Mouse (Mus musculus) mouse embryonic stem cell (cell line): ENCODE data around the gene Lifr.

Experiments used
- in situ Hi-C, 2 experiments: fragments of 300-500 bp; cut with MboI; formaldehyde crosslinking; loops; 1 replicate in 1 of 2; 3 replicates in 1 of 2; pipeline ENCODE4 v1.14.3; 2019 to 2020; ENCODE audit warnings: low sequenced_read_pairs in 2 of 2, low pct_unique_long_range_greater_than_20kb in 1 of 2, mixed read lengths in 1 of 2; ENCODE audit not compliant: unreplicated experiment in 1 of 2

Gene Lifr

DNA sequence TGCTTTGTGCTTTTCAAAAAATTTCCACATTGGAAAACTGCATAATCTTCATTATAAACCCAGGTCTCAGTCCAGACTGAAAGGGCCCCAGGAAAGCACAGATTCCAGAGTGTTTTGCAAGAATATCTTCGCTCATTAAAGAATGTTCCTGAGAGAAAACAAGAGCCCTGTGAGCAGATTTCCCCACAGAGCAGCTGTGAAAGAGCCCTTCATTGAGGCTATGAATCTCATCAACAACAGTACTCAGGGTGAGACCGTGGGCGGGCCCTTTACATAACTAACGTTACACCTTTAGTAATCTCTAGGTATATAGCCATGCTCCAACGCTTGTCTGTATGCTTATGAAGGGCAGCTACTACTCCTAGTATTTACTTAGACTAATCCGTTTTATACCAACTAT is 27.5 kb downstream of the Lifr start:
- in situ Hi-C loops = no loop called here

DNA sequence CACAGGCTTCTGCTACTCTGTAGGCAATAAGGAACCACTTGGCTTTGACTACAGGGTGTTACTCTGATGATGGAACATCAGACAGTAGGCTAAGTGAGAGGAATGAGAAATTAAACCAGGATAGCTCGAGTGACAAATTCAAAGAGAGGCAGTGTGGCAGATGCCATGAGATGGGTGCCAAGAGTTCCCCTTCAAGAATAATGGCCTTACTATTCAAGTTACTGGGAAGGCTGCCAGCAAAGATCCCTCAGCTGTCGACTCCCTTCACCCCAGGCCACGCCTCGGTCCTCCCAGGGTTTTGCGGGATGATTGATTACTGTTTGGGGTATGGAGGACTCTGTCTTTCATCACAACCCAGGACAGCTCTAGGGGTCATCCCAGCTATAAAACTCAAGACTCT is 28.4 kb downstream of the Lifr start:
- in situ Hi-C loops = no loop called here

DNA sequence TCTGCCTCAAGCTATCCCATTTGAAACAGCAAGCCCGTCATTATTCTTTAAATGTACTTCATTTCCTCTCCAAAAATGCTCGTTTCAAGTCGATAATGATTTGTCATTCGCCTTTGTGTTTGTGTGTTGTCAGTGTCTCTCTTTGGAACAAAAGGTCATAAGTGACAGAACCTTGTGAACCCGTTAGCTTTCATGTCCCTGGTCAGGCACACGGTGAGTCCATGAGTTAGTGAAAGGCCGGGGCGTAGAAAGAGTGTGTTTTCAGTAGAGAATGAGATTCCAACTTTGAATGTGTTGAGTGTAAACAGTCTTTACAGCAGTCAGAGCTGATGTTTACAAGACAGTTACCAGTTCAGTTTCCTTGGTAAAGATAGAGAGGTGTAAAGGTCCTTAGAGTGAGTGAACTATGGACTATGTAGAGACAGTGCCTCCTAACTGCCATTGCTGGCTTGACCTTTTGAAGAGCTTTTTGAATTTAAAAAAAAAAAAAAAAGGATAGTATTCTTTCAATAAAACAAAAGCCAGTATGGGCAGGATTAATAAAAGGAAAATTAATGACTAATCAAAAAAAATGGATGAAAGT is 29.6 kb downstream of the Lifr start:
- in situ Hi-C loops = no loop called here

DNA sequence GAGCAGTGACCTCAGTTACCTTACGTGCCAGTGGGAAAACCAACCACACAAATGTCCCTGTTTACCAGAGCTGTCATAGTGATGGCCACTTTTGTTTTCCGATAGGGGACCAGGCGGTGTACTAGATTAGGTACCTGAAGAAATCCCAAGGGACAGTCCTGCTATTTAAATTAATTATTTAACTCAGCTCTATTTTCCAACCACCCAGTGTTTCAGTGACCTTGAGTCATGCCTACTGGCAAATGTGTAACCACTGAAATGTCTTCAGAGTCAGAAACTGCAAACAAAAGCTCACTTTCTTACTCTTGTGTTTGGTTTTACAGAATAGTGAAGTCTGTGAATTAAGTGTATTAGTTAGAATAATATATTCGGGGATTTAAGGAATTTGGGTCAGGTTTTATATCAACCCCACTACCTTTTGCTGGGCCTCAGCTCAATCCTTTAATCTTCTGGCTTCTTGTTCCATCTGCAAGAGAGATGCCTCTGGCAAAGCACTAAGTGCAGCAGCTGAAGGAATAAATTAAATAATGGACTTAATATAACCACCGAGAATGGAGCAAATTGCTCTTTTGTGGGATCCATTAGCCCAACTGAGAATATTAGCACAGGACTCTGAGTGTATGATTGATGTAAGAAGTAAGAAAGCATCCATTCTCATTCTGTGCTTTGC is 33.5 kb downstream of the Lifr start:
- in situ Hi-C loops = no loop called here

DNA sequence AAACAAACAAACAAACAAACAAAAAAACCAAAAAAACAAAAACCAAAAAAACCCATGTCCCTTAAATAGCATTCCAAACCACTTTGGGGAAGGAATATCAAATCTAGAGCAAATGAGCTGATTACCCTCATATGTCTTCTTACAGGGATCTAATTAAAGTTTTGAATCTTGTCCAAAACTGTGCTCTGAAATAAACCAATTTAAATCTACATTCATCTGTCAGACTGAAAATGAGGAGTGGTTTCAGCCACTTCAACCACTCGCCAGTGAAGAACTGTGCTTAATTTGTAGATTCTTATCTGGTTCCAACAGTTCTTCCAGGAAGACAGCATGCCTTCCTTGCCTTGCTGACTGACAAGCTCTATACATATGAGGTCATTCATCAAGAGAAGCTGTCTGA is 35.8 kb downstream of the Lifr start:
- in situ Hi-C loops = no loop called here

DNA sequence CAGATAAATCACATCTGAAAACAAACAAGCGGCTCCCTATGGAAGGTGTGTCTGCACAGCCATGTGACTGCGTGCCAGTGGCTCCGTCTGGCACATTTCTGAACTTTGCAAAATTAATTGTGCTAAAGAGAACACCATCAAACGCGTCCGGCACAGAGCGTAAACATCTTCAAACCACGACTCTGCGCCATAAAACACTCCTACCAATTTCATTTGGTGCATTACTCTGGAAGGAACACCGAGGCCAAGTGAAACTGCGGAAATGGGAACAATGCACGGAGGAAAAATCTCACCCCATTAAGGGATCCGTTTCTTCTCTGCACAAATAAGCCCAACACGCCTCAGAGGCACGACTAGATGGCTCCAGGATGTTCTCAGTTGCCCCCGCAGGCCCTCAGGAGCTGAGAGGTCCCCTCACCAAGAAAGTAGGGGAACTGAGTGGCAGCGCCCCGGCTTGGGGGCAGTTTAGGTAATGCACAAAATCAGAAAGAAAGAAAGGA is 38.3 kb downstream of the Lifr start:
- in situ Hi-C loops = no loop called here

DNA sequence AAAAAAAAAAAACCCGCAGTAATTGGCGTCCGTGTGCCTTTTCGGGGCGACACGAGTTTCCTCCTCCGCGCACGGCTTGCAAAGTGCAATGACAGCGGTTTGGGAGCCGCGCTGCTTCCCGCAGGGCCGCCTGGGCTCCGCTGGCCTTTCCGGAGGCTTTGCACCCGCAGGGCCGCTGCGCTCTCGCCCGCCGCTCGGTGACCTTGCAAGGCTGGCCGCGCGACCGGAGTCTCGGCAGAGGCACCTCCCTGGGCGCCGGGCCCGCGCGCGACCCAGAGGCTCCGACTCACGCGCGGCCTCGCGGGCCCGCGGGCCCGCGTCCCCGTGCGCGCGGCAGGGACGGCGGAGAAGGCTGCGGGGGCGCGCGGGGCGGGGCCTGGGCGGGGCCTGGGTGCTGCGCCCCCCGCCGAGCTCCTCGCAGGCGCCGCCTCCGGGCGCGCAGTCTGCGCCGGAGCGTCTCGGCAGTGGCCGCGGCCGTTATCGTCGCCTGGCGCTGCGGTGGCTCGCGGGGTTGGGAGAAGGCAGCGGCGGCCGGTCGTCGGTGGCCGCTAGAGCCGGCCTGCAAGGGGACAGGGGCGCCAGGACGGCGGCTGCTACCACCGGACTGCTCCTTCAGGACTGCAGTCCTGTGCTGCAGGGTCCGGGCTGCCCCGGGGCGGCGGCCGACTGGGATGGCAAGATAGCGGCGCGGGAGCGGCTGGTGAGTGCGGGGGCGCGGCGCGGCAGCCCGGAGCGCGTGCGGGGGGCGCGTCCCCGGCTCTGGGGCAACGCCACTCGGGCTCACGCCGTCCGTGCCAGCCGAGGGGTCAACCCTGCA is 38.9 kb downstream of the Lifr start:
- in situ Hi-C loops = no loop called here

DNA sequence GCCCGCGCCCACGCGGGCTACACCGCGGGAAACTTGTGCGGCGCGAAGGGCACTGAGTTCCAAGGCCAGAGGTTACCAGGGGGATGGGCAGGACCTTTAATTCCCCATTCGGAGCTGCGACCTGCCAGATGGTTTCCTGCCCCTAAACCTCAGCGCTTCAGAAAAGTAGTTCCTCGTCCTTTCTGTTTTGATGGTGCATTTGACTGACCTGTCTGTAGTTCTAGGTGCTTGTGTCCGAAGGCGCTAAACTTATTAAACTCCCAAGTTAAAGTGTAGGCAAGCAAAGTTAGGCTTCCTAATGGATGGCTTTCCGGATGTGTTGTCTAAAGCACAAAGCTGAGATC is 39.5 kb downstream of the Lifr start:
- in situ Hi-C loops = no loop called here

DNA sequence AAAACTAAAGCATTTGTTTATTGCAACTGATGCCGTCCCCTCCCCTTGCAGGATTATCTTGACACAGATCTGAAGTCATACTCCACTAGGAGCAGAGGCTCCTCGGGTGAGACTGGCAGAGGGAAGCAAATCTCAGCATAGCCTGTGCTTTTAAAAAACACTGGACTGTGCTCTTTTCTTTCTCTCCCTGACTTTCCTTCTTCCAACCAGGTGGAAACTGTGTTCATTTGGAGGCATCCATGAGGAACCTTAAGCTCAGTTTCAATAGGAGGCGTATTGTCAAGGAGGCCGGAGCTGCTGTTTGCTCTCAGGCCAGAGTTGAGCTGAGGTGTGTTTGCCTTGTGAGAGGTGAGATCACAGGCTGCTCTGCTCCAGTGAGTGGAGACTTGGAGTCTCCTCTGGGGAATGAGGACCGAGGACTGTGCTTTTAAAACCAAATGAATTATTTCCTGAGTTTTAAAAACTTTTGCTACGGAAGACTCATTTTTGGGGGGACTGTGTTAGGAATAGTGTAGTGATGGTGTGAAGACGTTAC is 40.3 kb downstream of the Lifr start:
- in situ Hi-C loops = no loop called here

DNA sequence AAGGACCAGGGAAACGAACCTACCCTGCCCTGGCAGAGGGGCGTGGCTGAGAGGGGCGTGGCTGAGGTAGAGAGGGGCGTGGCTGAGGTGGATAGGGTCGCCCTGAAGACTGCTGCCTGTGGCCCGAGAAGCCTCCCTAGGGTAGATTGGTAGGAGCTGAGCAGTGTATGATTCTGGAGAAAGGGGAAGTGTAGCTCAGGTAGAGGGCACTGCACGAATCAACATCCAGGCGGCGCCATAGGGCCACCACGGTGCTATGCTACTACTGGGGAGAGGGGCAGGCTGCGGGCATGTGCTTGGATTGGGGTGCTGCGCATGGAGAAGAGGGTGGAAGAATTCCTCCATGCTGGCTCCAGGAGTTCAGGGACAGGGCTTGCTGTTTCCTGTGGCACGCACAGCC is 42.3 kb downstream of the Lifr start:
- in situ Hi-C loops = no loop called here

DNA sequence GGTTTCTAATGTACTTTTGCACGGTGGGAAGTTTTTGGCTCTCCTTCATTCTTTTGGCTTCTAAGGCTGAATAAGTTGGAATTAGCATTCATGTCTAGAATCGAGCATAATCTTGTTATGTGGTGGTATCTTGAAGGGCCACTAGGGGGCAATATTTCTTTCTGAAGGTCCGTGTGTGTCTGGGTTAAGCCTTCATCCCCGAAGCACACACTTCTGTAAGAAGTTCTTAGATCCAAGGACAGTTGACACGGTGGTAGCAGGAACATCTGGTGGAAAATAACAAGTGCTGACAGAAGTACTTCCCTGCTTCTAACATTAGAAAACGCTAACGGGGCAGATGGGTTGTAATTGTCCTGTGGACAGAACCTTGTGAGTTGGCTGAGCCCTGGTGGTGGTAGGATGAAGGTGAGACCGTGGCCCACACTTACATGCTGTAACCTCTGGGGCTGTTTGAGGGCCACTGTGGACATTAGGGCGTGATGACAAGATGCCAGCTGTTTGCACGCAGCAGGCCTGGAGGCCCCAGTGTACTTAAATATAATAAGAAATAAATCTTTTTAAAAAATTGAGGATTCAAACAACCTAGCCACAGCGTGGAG is 44.1 kb downstream of the Lifr start:
- in situ Hi-C loops = no loop called here

DNA sequence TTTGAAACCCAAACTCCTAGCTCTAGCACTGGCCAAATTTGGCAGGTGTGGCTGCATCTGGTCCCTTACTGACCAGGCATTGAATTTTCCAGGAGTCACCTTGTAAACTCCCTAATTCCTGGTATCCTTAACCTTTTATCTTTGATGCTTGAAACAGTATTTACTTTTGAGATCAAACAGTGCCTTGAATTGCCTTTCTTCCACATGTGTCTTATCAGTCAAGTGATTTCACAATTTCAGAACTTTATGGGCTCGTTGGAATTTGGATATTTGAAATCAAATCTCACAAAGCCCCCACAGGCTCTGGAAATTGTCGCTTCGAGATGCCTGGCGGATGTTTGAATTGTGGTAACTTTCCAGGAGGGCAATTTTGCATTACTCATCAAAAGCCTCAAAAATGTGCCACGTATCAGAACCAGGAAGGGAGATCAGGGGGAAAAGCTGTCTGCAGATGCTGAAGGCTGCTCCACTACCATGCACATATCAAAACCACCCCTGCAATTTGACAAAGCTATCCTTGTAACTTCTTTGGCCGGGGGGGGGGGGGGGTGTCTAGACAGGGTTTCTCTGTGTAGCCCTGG is 45.7 kb downstream of the Lifr start:
- in situ Hi-C loops = no loop called here

DNA sequence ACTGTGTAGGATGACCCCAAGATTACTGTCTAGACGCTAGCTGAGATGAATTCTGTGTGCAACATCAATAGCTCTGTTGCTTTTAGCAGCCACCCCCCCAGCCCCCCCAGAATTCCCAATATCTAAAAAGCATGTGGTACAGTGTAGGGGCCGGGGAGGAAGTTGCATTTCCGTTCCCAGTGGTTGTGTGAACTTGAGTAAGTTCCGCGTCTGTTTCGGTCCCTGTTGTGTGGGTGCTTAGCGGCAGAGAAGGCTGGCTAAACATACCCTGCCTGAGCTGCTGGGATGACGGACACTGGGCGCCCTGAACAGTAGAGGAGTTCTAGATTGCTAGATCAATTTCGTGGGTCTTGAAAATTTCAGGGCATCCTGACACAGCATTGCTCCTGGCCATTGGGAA is 46.5 kb downstream of the Lifr start:
- in situ Hi-C loops = no loop called here

DNA sequence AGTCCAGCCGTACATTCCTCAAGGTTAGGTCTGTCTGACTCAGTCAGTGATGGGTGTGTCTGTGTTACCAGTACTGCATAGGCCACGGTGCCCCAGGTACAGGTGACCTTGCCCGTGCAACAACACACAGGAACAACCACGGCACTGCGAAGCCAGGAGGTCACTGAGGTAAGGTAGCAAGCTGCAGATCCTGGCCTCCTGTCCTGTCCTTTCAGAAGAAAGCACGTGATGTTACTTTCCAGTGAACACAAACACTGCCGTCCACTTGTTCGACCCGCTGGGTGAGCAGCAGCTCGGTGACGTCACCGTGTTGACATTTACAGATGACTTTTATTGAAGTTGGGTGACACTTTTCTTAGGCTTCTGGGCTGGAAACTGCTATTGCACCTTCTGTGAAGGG is 47.2 kb downstream of the Lifr start:
- in situ Hi-C loops = no loop called here

DNA sequence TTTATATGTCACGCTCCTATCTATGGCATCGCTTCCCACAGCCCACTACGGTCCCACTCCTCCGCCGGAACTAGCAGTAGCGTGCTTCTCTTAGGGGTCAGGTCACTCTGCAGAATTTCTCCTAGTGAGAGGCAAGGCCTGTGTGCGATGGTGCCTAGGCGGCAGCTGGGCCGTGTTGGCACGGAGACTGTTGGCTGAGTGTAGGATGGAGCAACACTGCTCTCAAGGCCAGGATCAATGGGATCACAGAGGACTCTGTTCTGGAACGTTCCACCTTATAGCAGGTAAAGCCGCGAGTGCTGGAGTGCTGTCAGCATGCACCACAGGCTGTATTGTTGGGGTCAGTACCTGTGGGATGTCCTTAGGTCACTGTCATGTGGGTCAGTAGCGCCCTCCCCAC is 48.1 kb downstream of the Lifr start:
- in situ Hi-C loops = no loop called here

DNA sequence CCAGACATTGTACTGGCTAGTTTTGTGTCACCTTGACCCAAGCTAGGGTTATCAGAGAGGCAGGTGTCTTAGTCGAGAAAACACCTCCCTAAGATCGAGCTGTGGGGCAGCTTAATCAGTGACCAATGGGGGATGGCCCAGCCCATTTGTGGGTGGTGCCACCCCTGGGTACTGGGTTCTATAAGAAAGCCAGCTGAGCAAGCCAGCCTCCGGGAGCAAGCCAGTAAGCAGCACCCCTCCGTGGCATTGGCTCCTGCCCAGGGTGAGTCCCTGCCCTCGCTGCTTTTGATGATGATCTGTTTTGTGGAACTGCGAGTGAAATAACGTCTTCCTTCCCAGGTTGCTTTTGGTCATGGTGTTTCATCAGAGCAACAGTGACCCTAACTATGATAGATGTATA is 49.9 kb downstream of the Lifr start:
- in situ Hi-C loops = no loop called here

DNA sequence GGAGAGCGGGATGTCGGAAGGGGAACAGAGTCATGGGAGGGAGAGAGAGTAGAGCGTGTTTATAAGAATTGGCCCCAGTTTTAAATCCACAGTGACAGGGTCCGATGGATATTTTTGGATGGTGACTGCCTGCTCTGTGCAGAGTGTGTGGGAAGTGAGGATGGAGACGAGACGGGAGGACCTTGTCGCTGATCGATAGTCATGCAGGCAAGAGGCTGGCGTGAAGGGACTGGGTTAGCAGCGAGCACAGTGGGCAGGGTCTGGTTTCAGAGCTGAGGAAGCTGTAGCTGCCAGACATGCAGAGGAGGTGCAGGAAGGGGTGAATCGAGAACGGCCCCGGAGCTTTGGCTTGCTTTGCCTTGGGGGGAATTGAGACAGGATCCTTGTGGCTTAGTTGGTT is 50.8 kb downstream of the Lifr start:
- in situ Hi-C loops = no loop called here

DNA sequence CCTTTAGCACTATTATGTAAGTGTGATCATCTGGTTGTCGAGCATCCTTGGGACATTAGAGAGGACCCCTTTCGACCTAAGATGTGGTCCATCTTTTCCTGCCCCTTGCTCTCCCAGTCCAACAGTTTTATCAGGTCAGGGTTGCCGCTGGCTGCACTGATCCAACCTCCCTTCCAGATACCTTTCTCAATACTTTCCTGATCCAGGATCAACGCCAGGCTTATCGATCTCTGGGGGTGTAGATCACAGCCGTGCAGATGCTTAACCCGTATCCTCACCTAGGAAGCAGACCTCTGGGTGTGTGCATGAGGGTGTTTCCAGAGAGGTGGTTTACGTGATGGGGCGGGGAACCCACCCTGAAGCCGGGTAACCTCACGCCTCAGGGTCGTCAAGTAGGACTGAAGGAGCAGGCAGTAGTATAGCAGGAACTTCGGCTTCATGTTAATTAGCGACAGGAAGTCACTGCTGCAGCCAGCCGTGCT is 53.3 kb downstream of the Lifr start:
- in situ Hi-C loops = no loop called here

DNA sequence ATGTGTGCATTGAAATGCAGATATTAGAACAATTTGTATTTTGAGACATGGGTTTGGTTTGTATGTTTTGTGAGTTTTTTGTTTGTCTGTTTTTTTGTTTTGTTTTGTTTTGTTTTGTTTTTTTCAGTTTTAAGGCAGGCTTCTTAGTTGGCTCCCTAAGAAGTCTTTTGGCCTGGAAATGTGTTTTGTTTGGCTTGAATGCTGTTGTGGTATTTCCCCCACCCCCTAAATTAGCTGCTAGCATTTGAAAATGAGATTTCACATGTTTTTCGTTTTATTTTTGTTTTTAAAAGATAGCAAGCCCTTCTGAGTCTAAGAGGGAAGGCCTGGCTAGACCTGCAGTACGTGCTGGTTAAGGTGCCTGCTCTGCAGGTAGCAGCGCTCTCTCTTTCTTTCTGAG is 54.1 kb downstream of the Lifr start:
- in situ Hi-C loops = no loop called here
